Mouse (Mus musculus) stomach, embryonic 14.5 days (tissue): ENCODE results near the gene Fosl1. TPM values are rescaled to one million over a fixed set of nuclear protein-coding genes. Genes with fewer than 3 reads are reported as not detected.

Experiments used
- ATAC-seq: fragments of 200-750 bp; cut with Nextera tagmentation; 2 replicates; pipeline ENCODE4 v1.8.0; 2017; ENCODE audit warnings: low read depth, moderate TSS enrichment; ENCODE audit not compliant: insufficient number of reproducible peaks, insufficient read depth, low FRiP score
- H3K27ac ChIP-seq: fragments of 300-500 bp; sonication (generic); 2 replicates; pipeline ENCODE4 v1.5.1; 2014; ENCODE audit warnings: mild to moderate bottlenecking, low read length, moderate library complexity, mixed read lengths
- H3K27me3 ChIP-seq: fragments of 300-500 bp; sonication (generic); 2 replicates; pipeline ENCODE4 v1.6.1; 2014; ENCODE audit warnings: low read length, control low read depth, mixed read lengths; ENCODE audit not compliant: control insufficient read depth, insufficient read depth
- H3K36me3 ChIP-seq: fragments of 300-500 bp; sonication (generic); 2 replicates; pipeline ENCODE4 v1.6.1; 2014; ENCODE audit warnings: mild to moderate bottlenecking, control low read depth, low read length, moderate library complexity, mixed read lengths; ENCODE audit not compliant: control insufficient read depth, insufficient read depth
- H3K4me1 ChIP-seq: fragments of 300-500 bp; sonication (generic); 2 replicates; pipeline ENCODE4 v1.6.1; 2014; ENCODE audit warnings: low read length, control low read depth, mixed read lengths; ENCODE audit not compliant: control insufficient read depth, insufficient read depth
- H3K4me2 ChIP-seq: fragments of 300-500 bp; sonication (generic); replicated peaks from 2 replicates; pipeline ENCODE4 v1.6.1; 2014; ENCODE audit warnings: low read depth, low read length, control low read depth
- H3K4me3 ChIP-seq: fragments of 300-500 bp; sonication (generic); 2 replicates; pipeline ENCODE4 v1.5.1; 2014; ENCODE audit warnings: low read depth, low read length, control low read depth
- H3K9ac ChIP-seq: fragments of 300-500 bp; sonication (generic); replicated peaks from 2 replicates; pipeline ENCODE4 v1.6.1; 2014; ENCODE audit warnings: low read depth, mild to moderate bottlenecking, control low read depth, low read length, moderate library complexity, mixed read lengths
- H3K9me3 ChIP-seq: fragments of 300-500 bp; sonication (generic); 2 replicates; pipeline ENCODE4 v1.6.1; 2016; ENCODE audit warnings: low read depth, low read length, control low read depth; ENCODE audit not compliant: control insufficient read depth
- WGBS: fragments of 180-500 bp; shearing (Covaris S2); extraction: QIAGEN DNeasy Blood & Tissue Kit; methylation state at CpG from one replicate; pipeline ENCODE4 v1.1.7; 2014; 5-methylcytosine and 5-hydroxymethylcytosine counted together
- polyA plus RNA-seq: library from polyadenylated mRNA; unstranded; fragments of >200 nt; fragmentation: Nextera tagmentation; extraction: Ambion mirVana; gene quantifications from 2 replicates; pipeline ENCODE4 v1.2.1, GENCODE M21; 2014

The Fosl1 gene
- polyA plus RNA-seq, 1 experiment from 2014 or later: not detected

DNA sequence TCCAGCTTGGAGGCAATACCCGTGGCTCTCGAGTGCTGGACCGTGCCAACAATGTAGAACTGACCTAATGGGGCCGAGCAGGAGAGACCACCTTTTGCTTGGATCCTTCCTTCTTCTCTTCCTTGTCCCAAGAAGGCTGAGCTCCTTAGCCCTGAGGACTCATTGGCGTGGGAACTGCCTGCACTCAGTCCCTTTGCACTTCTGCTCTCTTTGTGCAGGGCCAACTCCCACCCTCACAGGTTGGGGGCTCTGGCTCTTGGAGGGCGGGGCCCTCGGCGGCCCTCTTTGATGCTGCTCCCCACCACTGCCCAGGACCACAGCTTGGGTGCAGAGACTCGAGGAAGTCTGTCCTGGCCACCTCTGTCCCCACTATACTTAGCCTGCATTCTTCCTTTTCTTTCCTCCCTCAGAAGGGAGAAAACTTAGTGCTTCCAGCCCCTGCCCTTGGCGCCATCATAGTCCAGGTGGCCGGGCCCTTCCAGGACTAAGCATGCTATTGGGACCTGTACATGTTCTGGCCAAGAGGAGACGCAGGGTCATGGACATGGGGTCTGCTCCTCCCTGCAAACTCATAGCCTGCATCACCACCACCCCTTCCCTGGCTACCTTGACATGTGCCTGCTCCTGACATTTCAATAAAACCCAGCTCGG, 20.6 kb upstream of the Fosl1 start:
- peak overlapping the region; percentile 69; the same call in 1 of the 2 replicates for H3K4me3 ChIP-seq
- H3K4me2 ChIP-seq: no peak overlapping the region
- H3K27ac ChIP-seq: no peak overlapping the region
- ATAC-seq: no peak
- peaks cover 20% of the 10 kb centered on the region for H3K36me3 ChIP-seq
- H3K9me3 ChIP-seq: no peaks in the 10 kb centered on the region
- peak overlapping the region; percentile 92; the same call in 1 of the 2 replicates for H3K9ac ChIP-seq
- H3K27me3 ChIP-seq: no peaks in the 10 kb centered on the region
- WGBS: 91% methylated on average over 13 of the region's 13 CpGs
- H3K4me1 ChIP-seq: peaks cover 21% of the 10 kb centered on the region

DNA sequence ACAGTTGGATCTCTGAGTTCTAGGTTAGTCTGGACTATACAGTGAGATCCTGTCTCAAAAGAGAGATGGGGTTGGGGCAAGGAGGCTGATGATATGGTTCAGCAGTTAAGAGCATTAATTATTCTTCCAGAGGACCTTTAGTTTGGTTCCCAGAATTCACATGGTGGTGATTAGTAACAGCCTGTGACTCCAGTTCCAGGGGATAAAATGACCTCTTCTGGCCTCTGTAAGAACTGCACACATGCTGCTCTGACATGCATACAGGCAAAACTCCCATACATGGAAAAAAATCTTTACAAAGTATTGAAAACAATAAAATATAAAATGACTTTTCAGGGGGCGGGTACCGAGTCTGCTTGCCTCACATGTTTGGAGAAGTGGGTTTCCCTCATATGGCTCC, 19.3 kb upstream of the Fosl1 start:
- ATAC-seq: no peak
- H3K27ac ChIP-seq: peak overlapping the region; percentile 33; the same call in 1 of the 2 replicates
- WGBS: 79% methylated on average over 2 of the region's 2 CpGs
- no peaks in the 10 kb centered on the region for H3K9me3 ChIP-seq
- peaks cover 19% of the 10 kb centered on the region for H3K4me1 ChIP-seq
- H3K4me2 ChIP-seq: no peak overlapping the region
- no peaks in the 10 kb centered on the region for H3K27me3 ChIP-seq
- no peak overlapping the region for H3K4me3 ChIP-seq
- H3K36me3 ChIP-seq: peaks cover 14% of the 10 kb centered on the region
- no peak overlapping the region for H3K9ac ChIP-seq

DNA sequence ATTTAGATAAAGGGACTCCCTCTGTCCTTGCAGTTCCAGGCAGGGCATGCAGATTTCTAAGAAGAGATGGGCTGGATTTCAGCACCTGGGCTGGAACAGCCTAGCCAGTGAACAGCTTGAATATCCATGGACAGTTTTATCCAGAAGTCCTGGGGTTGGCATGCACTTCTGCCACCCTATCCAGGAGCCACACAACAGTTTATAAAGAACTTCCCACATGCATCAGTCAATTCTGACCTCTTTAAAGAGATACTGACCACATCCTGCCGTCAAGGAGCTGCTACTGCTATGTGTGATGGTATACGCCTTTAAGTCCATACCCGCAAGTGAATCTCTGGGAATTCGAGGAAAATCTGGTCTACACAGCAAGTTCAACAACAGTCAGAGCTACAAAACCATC, 18.1 kb upstream of the Fosl1 start:
- no peak overlapping the region for H3K4me3 ChIP-seq
- no peak for ATAC-seq
- no peak overlapping the region for H3K27ac ChIP-seq
- H3K9ac ChIP-seq: no peak overlapping the region
- H3K4me2 ChIP-seq: no peak overlapping the region
- H3K27me3 ChIP-seq: no peaks in the 10 kb centered on the region
- peaks cover 22% of the 10 kb centered on the region for H3K4me1 ChIP-seq
- H3K36me3 ChIP-seq: peaks cover 14% of the 10 kb centered on the region
- no peaks in the 10 kb centered on the region for H3K9me3 ChIP-seq
- WGBS: 76% methylated on average over 4 of the region's 4 CpGs

DNA sequence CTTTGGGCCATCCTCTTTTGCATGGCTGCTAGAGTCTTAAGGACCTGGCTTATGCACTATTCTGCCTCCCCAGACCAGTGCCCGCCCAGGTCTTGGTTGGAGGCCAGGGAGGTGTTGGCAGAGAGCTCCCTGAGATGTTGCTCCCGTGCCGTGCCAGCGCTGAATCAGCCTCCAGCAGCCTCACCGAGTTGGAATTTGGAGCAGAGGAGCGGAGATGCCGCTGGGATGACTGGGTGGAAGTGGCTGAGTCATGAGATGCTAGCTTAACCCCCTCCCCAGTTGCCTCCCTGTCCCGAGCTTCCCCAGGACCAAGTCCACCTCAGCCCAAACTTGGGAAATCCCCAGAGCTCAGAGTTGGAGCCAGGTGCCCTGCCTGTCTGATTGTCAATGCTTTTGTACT, 17.5 kb upstream of the Fosl1 start:
- no peak overlapping the region for H3K4me3 ChIP-seq
- peaks cover 25% of the 10 kb centered on the region for H3K4me1 ChIP-seq
- 75% methylated on average over 8 of the region's 8 CpGs for WGBS
- H3K27ac ChIP-seq: no peak overlapping the region
- H3K9me3 ChIP-seq: no peaks in the 10 kb centered on the region
- no peak overlapping the region for H3K4me2 ChIP-seq
- peaks cover 14% of the 10 kb centered on the region for H3K36me3 ChIP-seq
- ATAC-seq: no peak
- no peaks in the 10 kb centered on the region for H3K27me3 ChIP-seq
- H3K9ac ChIP-seq: no peak overlapping the region

DNA sequence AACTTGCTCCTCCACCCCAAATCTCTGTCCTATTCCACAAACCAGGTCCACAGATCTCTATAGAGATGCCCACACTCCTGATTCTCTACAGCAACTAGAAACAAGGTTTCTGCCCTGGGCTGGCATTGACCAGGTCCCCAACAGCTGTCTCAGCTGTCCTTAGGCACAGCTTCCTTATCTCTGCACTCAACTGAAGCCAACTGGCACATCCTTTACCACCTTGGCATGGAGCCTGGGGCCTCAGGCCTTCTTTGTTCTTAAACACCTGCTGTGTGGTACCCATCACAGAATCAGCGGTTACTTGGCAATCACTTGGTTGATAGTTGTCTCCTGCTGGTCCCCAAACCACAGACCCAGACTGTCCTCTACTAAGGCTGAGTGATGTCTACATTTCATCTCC, 16.9 kb upstream of the Fosl1 start:
- 81% methylated on average over 1 of the region's 1 CpGs for WGBS
- no peak overlapping the region for H3K9ac ChIP-seq
- H3K4me1 ChIP-seq: peaks cover 25% of the 10 kb centered on the region
- H3K36me3 ChIP-seq: peaks cover 14% of the 10 kb centered on the region
- H3K27ac ChIP-seq: no peak overlapping the region
- no peak overlapping the region for H3K4me3 ChIP-seq
- H3K9me3 ChIP-seq: no peaks in the 10 kb centered on the region
- no peak overlapping the region for H3K4me2 ChIP-seq
- no peak for ATAC-seq
- H3K27me3 ChIP-seq: no peaks in the 10 kb centered on the region

DNA sequence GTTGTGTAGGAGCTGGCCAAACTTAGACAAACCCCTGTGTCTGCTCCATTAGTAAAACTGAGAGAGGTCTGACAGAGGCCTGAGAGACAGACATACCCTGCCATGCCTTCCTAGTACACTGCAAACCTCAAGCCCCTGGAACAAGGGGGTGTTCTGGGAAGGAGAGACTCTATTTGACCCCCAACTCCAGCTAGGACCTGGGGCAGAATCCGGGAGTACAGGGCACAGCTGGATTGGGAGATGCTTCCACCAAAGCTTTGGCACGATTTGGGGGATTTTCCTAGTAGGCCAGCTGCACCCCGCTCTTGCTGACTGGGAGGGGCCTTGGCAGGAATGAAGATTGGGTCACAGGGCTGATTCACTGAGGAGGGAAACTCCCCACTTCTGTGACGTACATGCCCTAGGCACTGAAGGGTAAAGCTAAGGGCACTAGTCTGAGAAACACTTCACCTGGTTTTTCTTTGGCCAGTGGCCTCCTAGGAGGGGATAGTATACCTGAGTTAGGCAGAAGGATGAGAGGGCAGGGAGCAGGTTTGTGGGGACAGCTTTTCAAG, 15.4 kb upstream of the Fosl1 start:
- 72% methylated on average over 4 of the region's 4 CpGs for WGBS

DNA sequence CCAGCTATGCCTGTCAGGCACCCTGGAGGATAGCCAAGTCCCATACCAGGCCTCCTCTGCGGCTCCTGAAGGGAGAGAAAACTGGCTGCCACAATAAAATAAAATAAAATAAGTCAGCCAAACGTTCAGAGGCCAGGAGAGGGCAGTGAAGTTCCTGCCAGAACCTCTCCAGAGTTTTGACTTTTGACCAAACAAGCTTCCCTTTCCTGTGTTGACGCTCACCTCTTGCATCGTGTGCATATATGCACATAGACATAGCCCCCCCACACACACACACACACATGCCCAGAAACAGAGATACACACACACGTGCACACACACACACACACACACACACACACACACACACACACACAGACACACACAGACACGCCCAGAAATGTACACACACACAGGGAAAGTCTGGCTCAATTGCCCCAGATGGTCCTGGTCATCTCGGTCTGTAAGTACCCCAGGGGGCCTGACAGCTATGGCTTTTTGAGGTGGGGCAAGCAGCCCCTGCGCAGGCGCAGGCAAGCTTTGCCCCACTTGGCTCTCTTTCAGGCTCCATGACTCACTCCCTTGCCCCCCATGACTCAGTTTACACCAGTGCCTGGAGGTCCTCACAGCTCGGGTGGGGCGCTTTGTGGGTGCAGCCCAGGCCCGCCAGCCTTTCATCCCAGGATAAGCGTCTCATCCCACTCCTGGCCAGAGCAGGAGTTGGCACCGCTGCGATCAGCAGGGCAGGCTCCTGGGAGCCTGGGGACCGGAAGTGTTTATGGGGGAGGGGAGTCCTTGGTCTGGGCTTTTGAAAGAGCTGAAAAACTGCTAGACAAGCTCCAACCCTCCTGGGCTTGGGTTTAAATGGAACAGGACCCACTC, 14.1 kb upstream of the Fosl1 start:
- Histone ChIP-seq H3K36me3 (no peaks in the 10 kb centered on the region), H3K27me3 (no peaks in the 10 kb centered on the region), H3K4me2 (peak overlapping the region; percentile 70), H3K9ac (no peak overlapping the region), H3K9me3 (no peaks in the 10 kb centered on the region), H3K4me3 (peak overlapping the region; percentile 25), H3K27ac (peak overlapping the region; percentile 56), H3K4me1 (peaks cover 13% of the 10 kb centered on the region)
- peak; percentile 72; the same call in 1 of the 2 replicates for ATAC-seq
- WGBS: 5% methylated on average over 16 of the region's 16 CpGs

More for the DNA sequence above, 15.4 kb upstream of the Fosl1 start:
- no peak overlapping the region for H3K27ac ChIP-seq
- H3K4me1 ChIP-seq: peaks cover 13% of the 10 kb centered on the region
- ATAC-seq: no peak
- H3K4me2 ChIP-seq: no peak overlapping the region
- no peak overlapping the region for H3K9ac ChIP-seq
- no peak overlapping the region for H3K4me3 ChIP-seq
- no peaks in the 10 kb centered on the region for H3K9me3 ChIP-seq
- no peaks in the 10 kb centered on the region for H3K27me3 ChIP-seq
- peaks cover 3% of the 10 kb centered on the region for H3K36me3 ChIP-seq

DNA sequence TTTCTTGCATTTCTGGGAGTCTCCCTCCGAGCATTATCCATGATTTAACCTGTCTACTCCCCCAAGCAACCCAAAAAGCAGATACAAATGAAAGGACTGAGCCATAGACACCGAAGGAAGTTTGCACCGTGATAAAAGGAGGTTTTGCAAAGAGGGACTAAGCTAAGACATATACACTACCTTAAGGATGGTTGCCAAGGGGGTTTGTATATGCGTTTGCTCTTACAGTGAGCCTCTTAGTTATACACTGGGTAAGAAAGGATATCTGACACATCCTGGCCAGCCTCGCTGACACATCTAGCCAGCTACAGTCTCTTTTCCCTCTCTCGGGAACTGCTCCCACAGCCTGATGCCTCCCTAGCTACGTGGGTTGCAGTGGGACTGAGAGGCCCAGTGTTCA, 13.4 kb upstream of the Fosl1 start:
- Histone ChIP-seq H3K27me3 (no peaks in the 10 kb centered on the region), H3K9me3 (no peaks in the 10 kb centered on the region), H3K4me3 (no peak overlapping the region), H3K36me3 (no peaks in the 10 kb centered on the region), H3K9ac (no peak overlapping the region), H3K4me2 (peak overlapping the region; percentile 70), H3K4me1 (peaks cover 13% of the 10 kb centered on the region), H3K27ac (peak overlapping the region; percentile 56; the same call in 1 of the 2 replicates)
- 57% methylated on average over 7 of the region's 7 CpGs for WGBS
- ATAC-seq: no peak
